Mouse (Mus musculus) thymus, postnatal 25 days (tissue): ENCODE data around the gene Gfpt1.
A peak's percentile ranks its signal among the peaks of the same experiment; 100 is the strongest.
"Not testable (repeated sequence)": the region's sequence is repeated elsewhere in the genome, so short reads cannot be mapped to it uniquely, and the experiment has no call there.

ENCODE experiments used
- DNase-seq: peaks from one replicate; pipeline ENCODE4 v3.0.0; 2022

Gene Gfpt1

DNA sequence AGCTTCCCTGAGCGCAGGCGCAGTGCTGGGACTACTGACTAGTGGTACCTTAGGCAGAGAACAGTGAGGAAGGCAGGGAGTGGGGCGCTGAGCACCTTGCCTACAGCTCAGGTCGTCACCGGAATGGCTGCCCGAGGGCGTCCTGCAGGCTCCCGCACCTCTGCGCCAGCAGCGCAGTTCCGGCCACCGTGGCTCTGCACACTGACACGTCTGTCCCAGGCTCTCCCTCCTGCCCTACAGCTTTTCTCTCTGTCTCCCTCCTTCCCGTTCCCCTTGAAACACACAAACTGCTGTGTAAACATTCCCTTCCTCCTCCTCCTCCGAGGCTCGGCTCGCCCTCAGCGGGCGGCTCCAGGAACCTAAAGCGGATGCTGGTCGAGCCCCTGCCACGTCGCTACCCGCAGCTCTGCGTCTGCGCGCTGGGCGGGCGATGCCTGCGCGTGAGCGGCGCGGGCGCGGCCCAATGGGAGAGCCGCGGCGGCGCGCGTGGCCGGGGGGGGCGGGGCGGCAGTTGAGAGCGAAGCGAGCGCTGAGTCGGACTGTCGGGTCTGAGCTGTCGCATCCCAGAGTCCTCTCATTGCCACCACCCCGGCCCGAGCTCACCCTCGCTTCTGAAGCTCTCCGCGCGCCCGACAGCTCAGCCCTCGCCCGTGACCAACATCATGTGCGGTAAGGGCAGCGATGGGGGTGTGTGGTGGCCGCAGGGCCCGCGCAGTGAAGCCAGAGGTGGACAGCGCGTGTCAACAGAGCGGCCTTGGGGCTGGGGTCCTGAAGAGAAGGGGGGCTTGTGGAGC, at the start of gene Gfpt1:
Gene Gfpt1, plus strand, starts transcription at position 510 of the 794 bp plus-strand sequence.
- DNase-seq, result peak; percentile 95

DNA sequence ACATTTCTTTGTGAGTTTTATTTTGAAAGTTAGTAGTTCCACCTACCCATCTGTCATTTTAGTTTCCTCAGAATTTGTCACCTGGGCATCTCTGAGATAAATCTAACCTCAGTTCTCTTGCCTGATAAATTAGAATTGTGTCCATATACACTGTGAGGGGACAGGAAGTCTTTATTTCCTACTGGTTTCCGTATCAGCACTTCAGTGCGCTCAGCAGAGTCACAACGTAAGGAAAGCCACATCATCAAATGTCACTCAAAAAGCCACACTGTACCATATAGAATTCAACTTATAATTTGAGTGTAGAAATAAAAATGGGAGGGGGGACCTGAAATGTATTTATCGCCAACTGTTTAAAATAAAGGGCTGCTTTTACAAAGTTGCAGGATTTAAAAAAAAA, 48.4 kb upstream of the Gfpt1 start:
- no peak for DNase-seq

DNA sequence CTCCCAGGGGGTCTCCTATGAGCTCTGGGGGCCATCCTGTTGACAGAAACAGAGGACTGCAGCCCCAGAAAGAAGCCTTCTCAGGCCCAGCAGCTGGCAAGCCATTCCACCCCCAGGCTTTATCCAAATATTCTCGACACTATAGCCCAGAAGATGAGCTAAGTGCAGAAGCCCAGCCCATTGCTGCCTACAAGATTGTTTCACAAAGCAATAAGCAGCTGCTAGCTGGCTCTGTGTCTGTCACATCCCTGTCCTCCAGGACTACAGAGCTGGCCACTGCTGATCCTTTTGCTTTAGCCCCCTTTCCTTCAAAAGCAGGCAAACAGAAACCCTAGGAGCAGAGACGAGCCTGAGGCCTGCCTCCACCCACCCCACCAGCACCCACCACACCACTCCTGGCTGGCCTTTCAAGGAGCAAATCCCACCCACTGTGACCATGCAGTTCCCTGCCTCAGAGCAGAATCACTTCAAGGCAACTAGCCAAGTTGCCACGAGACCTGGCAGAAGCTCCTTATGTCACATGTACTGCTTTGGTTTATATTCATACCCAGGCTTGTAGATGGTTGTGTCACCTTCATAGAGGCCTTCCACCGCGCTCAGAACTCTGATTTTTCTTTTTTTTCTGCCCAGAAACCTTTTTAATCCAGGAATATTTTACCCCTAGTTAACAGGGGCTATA, 45.9 kb upstream of the Gfpt1 start:
- no peak for DNase-seq

DNA sequence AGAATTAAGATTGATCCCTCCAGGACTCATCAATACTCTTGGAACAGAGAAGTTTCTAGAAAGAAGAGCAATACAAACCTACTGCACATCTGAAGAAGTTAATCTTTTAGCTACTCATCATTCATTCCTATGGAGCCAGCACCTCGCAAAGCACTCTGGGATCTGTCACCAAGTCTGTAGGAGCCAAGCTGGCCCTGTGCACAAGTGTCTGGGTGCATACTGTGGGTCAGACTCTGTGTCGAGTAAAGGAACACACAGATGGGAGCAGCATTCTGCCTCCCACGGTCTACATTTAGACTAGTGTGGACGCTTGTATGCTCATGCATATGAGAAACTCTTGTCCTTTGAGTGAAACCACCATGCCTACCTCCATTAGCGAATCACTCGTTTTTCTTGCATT, 45.3 kb upstream of the Gfpt1 start:
- DNase-seq, result no peak

DNA sequence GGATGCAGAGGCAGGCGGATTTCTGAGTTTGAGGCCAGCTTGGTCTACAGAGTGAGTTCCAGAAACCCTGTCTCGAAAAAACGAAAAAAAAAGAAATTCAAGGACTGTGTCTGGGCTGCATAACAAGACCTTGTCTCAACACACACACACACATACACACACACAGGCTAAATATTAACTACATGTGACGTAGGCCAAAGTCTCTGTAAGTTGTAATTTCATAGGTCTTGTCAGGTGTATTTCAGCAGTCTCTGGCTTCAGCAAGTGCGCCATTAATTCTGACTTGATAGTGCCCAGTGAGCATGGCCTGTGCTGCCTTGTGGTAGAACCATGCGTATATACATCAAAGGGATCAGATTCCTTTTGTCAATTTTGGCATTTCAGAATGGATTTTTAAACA, 40.7 kb upstream of the Gfpt1 start:
- DNase-seq, result no peak

DNA sequence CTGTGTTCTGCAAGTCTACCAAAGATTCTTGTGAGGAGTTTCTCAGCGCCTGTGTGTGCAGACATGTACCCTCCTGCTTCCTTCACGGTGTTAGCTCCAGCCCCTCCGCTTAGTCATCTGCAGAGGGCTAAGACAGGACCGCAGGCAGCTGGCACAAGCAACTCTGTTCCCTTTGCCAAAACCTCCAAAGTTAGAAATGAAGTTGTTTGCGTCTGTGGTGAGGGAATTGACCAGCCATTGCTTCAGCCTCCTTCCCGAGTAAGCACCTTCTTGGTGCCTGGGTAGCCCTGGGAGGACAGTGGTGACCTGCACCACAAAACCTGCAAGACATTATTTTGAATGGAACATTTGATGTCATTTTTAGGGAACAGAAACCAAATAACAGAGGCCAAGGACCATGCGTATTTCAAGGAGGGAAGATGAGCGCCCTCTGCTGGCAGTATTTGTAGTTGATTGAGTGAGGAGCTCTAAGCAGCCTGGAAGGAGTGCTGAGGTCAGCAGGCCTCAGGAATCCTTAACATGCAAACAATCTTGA, 40.1 kb upstream of the Gfpt1 start:
- peak; percentile 74 for DNase-seq

DNA sequence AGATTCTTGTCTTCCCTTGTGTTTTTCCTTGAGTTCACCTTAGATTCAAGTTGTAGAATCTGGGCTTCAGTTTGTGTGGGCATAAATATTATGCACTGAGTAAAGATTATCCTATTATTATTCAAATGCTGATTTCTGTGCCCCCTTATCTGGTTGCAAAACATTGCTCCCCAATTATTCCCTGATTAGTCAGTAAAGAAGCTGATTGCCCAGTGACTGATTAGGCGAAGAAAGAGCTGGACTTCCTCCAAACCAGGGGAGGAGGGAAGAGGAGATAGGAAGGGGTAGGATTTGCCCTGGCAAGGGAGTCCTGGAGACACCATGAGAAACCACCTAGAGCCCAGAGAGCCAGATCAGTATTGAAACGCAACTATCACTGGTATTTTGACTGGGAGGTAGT, 38.5 kb upstream of the Gfpt1 start:
- DNase-seq, result no peak

DNA sequence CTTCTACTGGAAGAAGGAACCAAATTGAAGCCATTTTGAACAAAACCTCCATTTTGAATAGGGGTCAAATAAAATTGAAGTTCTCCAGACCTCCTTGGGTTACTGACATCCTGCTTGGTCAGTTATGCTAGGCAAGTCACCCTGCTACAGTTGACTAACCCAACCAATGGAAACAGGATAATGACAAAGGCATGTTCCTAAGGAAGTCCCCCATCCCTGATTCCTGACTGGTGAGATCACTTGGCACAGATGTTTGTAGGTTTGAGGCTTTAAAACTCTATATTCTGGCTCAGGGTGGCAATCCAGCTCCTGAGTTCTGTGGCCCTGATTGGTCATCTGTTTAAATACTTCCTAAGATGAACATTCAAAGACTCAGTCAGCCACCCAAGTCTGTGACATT, 37.1 kb upstream of the Gfpt1 start:
- no peak for DNase-seq

DNA sequence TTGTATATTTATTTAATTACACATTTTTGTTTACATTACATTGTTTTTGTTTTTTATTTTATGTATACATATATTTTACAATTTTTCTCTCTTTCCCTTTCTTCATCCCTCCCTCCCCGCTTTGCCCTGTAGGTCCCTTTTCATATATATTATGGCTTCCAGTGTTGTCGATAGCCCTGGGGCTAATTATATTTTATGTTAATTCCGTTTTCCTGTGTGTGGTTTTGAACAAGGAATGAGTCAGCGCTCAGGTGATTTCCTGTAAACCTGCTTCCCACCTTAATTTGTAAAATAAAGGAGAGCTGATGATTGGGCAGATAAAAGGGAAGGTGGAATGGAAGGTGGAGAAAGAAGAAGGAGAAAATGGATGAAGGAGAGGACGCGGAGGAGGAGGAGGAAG, 33.8 kb upstream of the Gfpt1 start, which contains the start of gene Nfu1:
Gene Nfu1, plus strand, starts transcription at position 350 of the 400 bp plus-strand sequence.
- DNase-seq, result no peak

DNA sequence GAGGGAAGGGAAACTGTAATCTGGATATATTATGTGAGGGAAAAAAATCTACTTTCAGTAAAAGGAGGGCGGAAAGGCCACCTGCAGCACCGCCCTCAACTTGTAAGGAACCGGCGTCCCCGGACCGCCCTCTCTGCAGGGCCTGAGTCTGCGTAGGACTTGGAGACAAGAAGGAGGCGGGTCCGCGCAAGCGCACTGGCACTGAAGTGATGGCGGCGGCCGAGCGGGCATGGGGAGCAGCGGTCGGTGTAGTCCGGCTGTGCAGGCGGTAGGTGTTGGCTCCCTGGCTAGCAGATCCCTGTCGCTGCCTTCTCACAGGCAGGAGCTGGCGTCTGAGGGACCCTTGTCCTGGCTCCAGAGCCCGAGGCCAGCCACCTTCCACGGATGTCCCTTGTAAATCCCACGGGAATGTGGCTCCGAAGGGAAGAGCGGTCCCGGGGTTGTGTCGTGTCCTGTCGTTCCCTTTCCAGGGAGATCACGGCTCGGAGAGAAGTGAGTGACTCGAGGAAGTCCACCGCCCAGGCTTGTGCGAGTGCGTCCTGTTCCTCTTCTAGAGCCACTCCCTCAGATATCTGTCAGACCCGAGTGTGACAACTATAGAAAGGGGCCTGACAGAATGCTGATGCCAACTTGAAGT, 32.8 kb upstream of the Gfpt1 start:
- DNase-seq, result peak; percentile 95

DNA sequence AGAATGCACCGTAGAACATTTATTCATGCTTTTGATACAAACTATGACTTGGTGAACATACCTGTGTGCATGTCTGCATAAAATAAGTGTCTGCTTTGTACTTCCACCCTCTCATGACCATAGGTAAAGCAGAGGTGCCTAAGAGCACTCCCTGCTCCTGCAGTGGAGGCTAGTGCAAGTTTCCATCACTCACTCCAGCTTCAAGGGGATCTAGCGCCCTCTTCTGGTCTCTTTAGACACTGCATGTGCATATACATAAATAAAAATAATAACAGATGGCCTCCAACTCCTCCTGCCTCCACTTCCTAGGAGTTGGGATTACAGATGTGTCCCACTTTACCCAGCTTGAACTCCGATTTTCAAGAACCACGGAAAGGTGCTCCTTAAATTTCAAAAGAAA, 25.7 kb upstream of the Gfpt1 start:
- DNase-seq, result peak; percentile 48

DNA sequence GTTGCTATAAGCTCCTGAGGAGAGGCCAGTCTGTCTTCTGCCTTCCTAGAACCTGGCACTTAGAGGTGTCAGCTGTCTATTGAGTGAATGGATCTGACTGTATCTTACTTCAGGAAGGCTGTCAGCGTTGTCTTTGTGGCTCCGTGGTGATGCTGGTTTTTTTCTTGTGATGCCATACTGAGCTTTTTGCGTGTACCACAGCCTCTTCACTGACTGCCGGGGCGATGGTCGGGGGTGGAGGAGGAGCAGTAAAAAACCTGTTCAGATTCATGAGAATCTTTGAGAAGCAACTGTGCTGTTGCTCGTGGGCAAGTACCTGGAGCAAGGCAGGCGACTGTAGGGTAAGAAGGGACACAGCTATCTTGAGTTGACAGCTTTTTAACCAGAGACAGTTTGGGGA, 23.8 kb upstream of the Gfpt1 start:
- DNase-seq, result no peak

DNA sequence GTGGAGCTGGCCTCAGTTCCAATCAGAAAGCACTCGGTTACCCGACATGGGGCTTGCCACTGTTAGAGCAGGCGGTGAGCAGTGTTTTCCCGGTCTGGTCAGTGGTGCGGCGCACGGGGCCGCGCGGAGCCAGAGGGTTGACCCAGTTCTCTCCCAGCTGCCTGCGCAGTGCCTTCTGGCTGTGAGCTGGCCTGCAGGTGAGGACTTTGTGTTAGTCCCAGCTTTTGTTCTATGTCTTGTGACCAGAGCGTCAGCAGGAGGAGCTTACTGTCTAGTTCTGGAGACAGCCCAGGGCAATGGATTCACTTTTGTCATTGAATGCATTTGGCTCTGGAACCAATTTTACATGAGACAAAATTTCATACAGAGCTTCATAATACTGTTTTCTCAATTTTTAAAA, 20.9 kb upstream of the Gfpt1 start:
- DNase-seq, result no peak

DNA sequence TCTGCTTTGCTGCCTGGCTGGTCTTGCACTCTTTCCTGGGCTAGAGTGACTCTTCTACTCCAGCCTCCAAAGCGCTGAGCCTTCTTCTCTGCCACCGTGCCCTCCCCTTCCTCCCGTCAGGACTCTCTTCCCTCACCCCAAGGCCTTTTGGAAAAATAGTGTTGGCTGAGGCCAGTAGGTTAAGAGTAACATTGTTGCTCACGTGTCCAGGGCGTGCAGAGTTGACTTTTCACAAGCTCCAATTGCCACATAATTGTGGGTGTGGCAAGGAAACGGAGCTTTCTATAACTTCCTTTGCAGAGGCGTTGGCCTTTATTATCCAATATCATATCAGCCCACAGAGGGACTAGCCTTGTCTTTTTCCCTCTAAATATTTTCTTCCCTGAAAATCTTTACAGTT, 15.7 kb upstream of the Gfpt1 start:
- no peak for DNase-seq

DNA sequence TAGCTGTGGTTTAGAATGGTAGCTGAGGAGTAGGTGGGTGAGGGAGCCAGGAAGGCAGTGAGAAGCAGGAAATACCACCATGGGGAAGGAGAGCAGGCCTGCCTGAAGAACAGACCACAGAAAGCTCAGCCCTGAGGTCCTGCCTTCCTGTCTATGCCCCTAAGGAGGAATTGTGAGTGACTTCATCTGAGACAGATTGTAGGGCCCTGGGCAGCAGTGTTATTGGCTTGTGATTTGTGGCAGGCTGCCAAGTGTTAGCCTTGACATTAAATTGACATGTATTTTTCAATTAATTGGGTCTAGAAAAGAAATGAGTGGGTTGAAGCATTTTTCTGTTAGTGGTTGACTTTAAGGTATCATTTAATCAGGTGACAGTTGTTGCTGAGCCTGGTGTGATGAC, 13.8 kb upstream of the Gfpt1 start:
- DNase-seq, result no peak

DNA sequence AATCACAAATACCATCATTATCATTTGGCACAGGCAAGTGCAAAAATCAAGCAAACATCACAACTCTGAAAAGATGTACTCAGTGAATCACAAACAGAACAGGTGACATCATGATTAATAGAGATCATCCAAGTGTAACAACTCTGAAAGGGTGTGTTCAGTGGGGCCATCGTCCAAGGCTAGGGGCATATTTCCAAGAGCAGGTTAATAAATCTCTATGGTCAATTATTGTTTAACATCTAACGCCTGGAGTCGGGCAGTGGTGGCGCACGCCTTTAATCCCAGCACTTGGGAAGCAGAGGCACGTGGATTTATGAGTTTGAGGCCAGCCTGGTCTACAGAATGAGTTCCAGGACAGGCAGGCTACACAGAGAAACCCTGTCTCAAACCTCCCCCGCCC, 11.3 kb upstream of the Gfpt1 start:
- DNase-seq, result not testable (repeated sequence)

DNA sequence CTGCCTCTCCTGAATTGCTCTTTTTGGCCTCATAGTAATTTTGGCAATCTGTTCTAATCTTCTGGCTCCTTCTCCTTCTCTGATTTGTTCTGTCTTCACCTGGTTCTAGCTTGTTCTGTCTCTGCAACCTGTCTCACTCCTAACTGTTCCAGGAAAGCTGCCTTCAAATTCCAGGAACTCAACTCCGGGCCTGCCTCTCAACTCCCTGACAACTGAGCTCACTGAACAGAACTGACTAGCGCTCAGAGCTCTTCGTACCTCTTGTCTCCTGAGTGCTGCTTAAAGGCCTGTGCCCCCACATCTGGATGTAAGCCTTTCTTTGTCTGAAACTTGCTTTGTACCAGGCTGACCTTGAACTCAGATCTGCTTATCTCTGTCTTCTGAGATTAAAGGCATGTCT, 10.2 kb upstream of the Gfpt1 start:
- no peak for DNase-seq

DNA sequence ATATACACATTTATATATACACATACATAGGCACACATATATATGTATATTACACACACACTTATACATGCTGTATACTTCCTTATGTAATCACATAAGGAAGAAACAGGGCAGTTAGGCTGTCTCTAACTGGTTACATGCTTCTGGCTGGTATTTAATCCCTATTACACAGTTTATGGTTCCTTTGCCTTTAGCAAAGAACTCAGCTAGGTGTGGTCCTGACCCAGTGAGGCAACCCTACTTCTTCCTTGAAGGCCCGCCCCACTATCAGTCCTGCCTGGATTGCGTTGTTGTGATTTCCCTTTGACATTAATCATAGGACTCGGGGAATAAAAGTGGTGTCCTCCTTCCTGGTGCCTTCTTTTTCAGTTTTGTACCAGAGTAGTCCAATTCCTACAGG, 8.3 kb upstream of the Gfpt1 start:
- DNase-seq, result no peak

DNA sequence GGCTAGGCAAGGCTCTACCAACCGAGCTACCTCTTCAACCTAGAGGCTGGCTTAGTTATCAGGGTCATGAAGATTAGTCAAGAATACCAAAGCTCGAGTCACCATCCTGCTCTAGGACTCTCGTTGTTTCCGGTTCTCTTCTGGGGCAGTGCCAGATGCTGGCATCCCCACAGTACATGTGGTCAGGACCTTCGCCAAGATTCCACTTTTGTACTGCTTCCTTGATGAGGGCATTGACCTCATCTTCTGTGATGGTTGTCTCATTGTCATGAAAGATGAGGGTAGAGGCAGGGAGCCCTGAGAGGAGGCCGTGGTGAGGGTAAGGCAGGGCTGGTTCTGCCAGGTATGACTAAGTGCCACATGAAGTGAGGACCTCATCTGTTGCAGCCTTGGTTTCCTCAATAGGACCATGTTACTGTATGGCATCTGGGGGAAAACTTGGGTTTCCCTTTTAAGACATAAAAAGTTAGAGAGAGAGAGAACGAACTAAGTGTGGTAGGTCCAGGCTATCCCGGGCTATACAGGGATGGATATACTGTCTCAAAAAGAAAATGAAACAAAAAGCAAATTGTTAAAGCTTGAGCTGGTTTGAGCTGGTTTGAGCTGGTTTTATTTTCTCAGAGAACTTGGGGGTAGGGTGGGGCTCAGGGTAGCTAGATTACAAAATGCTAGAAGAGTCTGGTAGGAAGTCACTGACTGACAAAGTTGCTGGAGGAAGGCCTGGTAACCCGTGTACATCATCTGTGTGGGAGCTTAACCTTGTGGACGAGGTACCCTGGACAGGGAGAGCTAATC, 4.6 kb upstream of the Gfpt1 start:
- no peak for DNase-seq

DNA sequence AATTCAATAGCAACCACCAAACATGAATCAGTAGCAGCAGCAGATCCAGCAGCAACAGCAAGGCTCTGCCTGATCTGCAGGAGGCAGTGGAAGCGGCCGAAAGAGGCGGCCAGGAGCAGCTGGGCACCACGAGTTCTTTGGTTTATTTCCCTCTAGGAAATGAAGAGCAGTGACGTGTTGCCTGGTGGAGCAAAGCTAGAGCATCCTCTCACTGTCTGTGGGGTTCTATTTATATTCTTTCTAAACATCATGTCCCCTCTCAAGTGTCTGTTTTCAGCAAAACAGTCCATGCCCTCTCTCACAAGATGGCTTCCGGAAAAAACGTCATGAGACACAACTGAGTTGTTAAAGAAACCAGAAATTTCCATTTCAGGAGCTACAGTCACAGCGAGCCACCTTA, 3.5 kb upstream of the Gfpt1 start:
- no peak for DNase-seq

DNA sequence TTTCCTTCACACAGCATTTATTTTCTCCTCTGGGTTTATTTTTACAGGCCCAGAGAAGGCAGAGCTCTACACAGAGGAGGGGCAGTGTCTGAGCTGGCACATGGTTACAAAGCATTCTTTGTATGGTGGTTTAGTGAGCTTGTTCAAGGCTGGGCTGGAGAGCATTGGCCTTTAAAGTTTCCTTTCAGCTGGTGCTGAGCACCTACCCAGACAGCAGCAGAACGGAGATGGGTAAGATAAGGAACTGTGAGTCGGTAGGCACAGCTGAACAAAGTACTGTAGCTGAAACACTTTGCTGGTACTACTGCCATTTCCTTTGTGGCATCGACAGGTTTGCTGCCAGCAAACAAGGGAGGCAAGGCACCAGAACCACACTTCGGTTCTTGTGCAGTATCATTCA, 1.7 kb upstream of the Gfpt1 start:
- peak; percentile 64 for DNase-seq

DNA sequence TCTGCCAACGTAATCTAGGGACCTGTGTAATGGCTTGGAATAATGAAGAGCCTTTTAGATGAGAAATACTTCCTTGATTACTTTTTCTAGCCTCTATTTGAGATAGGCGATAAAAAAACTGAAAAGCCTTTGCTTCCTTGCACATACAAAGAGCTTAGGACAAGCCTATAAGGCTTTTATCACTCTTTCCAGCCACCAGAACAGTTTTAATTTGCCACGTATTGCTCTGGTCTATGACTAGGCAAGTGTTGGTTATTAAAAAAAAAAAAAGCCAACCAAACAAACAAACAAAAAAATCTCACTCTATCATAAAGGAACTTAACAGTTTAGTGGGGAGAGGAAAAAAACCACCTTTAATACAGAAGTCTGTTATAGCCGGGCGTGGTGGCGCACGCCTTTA, 1.2 kb upstream of the Gfpt1 start:
- no peak for DNase-seq

DNA sequence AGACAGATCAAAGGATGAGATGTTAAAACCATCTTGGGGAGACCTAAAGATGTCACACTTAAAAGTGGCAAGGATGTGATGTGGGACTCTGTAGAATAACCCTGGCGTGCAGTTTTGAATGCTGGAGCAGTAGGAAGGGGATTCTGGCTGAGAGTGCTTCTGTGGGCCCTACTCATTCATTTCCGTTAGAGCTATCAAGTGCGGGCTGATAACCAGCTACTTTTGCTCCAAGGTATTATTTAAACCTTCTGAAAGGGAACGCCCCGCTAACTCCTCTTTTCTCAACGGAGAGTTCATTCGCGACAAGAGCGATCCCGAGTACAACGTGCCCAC, 676 bp upstream of the Gfpt1 start:
- no peak for DNase-seq
